Mouse (Mus musculus) cortical plate, adult 2 months (tissue): ENCODE results near the gene Etv6. TPM values are rescaled to one million over a fixed set of nuclear protein-coding genes. Genes with fewer than 3 reads are reported as not detected.

ENCODE experiments used
- H3K27ac ChIP-seq: fragments of 200-500 bp; 2 replicates; pipeline ENCODE4 v1.5.1; 2012; ENCODE audit warnings: low read length, control low read depth, inconsistent platforms; ENCODE audit not compliant: insufficient read depth
- H3K4me1 ChIP-seq: fragments of 200-500 bp; 2 replicates; pipeline ENCODE4 v1.6.1; 2011; ENCODE audit warnings: low read length; ENCODE audit not compliant: control insufficient read depth, insufficient read depth
- H3K4me3 ChIP-seq: fragments of 200-500 bp; 2 replicates; pipeline ENCODE4 v1.5.1; 2011; ENCODE audit warnings: mild to moderate bottlenecking, low read length, control low read depth; ENCODE audit not compliant: insufficient read depth
- CTCF ChIP-seq: fragments of 200-500 bp; IDR thresholded peaks from 2 replicates; pipeline ENCODE4 v1.5.1; 2011; ENCODE audit warnings: mild to moderate bottlenecking, control low read depth, low read length; ENCODE audit not compliant: insufficient read depth; ENCODE audit errors: extremely low read depth
- POLR2A ChIP-seq: fragments of 200-500 bp; IDR thresholded peaks from 2 replicates; pipeline ENCODE4 v1.6.1; 2011; ENCODE audit warnings: mild to moderate bottlenecking, low read length, control low read depth; ENCODE audit not compliant: insufficient read depth; ENCODE audit errors: extremely low read depth
- polyA plus RNA-seq: library from polyadenylated mRNA; depleted of rRNA; stranded (reverse); fragments of >200 nt; gene quantifications from 2 replicates; pipeline ENCODE4 v1.2.3, GENCODE M21; 2012

The Etv6 gene
- polyA plus RNA-seq, 1 experiment, result 13.0 TPM

DNA sequence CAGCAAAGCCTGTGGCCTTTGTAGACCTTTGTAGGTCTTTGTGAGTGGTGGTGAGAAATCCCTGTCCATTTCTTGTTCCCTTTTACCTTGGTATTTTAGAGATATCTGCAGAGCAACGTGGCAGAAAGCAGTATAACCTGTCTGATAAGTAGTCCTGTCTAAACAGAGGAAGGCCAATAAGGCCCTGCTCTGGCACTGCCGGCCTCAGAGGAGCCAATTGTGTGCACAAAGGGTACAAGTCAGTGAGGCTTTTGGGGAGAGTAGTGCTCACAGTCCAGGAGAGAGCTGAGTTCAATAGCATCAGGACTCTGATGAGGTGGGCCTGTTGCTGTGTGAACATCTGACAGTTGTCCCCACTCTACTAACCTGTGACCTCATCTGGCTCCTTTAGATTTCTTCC lies 77.7 kb downstream of the Etv6 start:
- H3K4me1 ChIP-seq, result no peaks in the 10 kb centered on the region; the same call in 1 of the 2 replicates
- H3K27ac ChIP-seq, result no peak overlapping the region
- TF ChIP-seq POLR2A (no peak), CTCF (no peak)
- H3K4me3 ChIP-seq, result no peak overlapping the region

DNA sequence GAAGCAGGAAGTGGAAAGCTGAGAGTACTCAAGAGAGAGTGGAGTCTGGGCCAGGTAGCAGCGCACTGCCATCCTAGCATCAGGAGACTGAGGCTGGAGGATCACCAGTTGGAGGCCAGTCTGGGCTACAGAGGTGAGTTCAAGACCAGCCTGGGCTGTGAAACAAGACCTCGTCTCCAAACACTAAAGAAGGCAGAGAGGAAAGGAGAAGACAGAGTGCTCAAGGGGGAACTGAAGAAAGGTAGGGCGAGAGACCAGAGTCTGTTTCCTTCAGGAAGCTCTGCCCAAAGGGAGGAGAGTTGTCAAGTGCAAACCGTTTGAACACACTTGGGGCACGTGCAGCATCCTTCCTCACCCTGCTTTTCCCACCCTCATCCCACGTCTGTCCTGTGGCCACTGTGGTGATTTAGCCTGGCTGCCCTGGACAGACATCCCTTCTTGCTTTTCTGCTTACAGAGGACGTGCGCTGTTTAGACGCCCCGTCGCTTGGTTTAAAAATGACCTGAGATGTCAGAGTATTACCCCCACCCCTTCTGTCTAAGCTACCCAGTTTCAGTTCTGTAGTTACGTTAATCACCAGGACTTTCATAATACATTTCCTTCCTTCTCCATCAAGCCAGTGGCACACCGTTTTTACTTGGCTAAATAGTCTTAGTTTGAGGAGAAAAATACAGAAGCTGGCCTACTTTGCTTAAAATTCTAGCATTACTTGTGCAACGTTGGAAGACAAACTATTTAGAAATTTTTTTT lies 79.9 kb downstream of the Etv6 start:
- Histone ChIP-seq H3K4me3 (no peak overlapping the region), H3K27ac (no peak overlapping the region), H3K4me1 (peaks cover 1% of the 10 kb centered on the region; the same call in 1 of the 2 replicates)
- no peak for TF ChIP-seq CTCF

DNA sequence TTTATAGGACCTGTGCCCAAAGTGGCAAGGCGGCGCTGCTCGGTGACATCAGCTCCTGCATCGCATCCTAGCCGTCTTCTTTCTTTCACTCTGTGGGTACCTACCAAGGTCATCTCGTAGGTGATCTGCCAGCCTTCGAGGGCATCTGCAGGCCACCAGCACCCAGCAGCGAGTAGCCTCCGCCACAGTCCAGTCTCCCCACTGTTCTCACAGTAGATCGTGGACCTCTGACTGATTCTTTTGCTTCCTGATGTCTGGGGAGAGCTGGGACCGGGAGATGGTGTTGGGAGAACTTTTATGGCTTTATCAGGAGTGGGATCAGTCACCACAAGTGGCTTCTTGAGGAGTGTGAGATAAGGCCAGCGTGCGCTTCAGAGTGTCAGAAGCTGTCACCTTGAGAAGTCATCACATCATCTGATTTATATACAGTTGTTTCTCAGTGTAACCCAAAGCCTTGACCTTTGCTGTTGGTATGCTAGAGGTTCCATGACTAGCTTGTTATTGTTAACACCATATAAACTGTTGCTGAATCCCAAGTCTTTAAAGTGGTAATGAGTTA lies 82.0 kb downstream of the Etv6 start:
- Histone ChIP-seq H3K4me3 (no peak overlapping the region), H3K4me1 (peaks cover 1% of the 10 kb centered on the region; the same call in 1 of the 2 replicates), H3K27ac (no peak overlapping the region)
- no peak for TF ChIP-seq POLR2A
- no peak for TF ChIP-seq CTCF

DNA sequence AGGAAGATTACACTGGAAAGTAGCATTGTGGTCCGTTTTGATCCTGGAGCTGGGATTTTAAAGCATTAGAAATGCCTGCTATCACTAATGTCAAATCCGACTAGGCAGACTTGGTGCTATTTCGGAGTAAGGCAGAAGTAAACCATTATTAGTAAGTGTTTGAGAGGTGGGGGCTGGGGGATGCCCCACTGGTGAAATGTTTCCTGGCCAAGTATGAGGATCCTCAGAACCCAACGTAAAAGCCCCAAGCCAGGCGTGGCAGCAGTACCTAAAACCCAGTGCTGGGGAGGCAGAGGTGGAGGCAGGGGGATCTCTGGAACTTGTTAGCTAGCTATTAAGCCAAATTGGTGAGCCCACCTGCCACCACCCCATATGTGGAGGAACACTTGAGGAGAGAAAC lies 83.0 kb downstream of the Etv6 start:
- no peak overlapping the region for H3K4me3 ChIP-seq
- no peak overlapping the region for H3K27ac ChIP-seq
- 0 out of 2 replicates have a peak, but pooled peaks cover 1% of the 10 kb centered on the region for H3K4me1 ChIP-seq
- no peak for TF ChIP-seq CTCF
- no peak for TF ChIP-seq POLR2A

DNA sequence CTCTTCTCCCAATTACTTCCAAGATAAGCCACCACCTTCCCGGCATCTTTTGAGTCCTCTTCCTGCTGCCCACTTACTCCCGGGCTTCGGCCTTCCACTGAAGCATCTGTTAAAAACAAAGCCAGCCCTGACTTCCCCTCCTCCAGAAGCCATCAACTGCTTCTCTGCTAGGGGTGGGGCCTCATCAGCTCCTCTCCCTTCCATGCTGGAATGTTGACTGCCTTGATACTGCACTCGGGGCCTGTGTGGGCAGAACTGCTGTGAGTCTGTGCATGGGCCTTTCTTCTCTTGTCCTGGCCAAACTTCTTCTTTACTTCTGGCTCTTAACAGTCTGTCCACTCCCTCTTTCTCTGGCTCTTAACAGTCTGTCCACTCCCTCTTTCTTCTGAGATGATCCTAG lies 83.6 kb downstream of the Etv6 start:
- 0 out of 2 replicates have a peak, but pooled peaks cover 1% of the 10 kb centered on the region for H3K4me1 ChIP-seq
- H3K4me3 ChIP-seq, result no peak overlapping the region
- no peak overlapping the region for H3K27ac ChIP-seq
- TF ChIP-seq CTCF (no peak), POLR2A (no peak)

DNA sequence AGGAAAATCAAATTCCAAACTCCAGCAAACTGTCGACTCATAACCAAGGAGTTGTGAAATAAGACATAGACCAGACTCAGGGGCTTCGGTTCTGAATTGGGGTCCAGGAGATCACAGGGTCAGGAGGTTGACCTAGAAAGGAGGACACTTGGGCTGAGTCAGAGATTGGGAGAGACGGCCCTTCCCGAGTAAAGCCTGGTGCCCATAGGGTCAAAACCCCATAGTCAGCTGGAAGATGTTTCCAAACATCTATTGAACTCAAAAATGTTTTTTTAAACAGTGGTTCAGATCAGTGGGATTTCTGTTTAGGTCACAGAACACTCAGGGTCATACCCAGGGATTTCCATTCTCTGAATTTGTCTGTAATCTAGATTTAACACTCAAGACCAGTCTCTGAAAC lies 84.7 kb downstream of the Etv6 start:
- 0 out of 2 replicates have a peak, but pooled peaks cover 1% of the 10 kb centered on the region for H3K4me1 ChIP-seq
- TF ChIP-seq CTCF, result no peak
- no peak for TF ChIP-seq POLR2A
- no peak overlapping the region for H3K27ac ChIP-seq
- no peak overlapping the region for H3K4me3 ChIP-seq

DNA sequence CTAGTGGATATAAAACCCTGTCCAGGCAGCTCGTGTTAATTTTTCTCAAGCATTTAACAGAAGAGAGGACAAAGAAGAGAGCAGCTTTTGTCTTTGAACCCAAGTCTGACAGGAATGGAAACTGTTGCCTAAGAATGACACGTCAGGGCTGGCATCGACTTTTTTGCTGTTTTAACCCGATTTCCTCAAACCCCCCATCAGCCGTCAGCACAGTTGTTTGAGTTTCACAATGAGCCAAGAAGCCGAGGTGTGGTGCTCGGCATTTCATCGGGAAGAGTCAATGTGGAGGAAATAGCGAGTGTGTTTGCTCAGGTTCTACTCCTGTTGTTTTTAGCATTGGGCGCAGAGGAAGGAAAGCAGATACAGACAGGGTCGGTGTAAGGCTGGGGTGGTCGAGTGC lies 85.2 kb downstream of the Etv6 start:
- Histone ChIP-seq H3K4me1 (0 out of 2 replicates have a peak, but pooled peaks cover 1% of the 10 kb centered on the region), H3K4me3 (no peak overlapping the region), H3K27ac (no peak overlapping the region)
- no peak for TF ChIP-seq CTCF
- TF ChIP-seq POLR2A, result no peak

DNA sequence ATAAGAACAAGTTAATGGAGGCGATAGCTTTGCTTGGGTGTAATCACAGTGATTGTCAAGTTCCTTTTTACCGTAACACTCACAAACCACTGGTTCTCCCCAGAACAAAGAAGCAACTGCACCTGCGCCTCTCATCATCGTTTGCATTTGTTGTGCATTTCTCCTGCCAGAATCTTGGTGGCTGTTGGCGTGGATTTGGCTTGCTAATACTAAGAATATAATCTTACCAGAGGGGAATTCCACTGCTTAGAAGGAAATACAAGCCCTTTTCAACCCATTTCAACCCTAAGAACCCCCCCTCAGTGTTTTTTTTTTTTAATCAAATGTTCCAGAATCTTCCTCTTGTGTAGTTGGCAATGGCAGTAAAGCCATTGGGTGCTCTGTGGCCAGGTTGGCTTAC lies 87.4 kb downstream of the Etv6 start:
- TF ChIP-seq POLR2A (no peak), CTCF (no peak)
- no peak overlapping the region for H3K27ac ChIP-seq
- 0 out of 2 replicates have a peak, but pooled peaks cover 1% of the 10 kb centered on the region for H3K4me1 ChIP-seq
- no peak overlapping the region for H3K4me3 ChIP-seq

DNA sequence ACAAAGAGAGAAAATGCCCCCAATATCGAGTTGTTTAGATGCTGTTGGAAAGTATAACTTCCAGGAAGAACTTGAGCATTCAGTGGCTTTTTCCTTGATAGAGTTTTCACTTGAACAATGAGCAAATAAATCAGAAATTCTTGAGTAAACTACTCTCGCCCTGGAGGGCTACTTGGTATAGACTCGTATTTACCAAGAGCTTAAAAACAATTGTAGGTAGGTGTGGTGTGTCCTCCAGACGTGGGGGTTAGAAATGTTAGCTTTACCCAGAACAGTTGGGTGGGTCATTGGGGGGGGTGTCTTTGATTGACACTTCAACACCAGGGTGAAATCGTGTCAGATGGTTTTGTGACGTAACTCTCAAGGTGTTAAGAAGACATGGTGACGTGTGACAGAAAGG lies 88.0 kb downstream of the Etv6 start:
- 0 out of 2 replicates have a peak, but pooled peaks cover 1% of the 10 kb centered on the region for H3K4me1 ChIP-seq
- H3K27ac ChIP-seq, result no peak overlapping the region
- TF ChIP-seq POLR2A, result no peak
- no peak for TF ChIP-seq CTCF
- H3K4me3 ChIP-seq, result no peak overlapping the region

DNA sequence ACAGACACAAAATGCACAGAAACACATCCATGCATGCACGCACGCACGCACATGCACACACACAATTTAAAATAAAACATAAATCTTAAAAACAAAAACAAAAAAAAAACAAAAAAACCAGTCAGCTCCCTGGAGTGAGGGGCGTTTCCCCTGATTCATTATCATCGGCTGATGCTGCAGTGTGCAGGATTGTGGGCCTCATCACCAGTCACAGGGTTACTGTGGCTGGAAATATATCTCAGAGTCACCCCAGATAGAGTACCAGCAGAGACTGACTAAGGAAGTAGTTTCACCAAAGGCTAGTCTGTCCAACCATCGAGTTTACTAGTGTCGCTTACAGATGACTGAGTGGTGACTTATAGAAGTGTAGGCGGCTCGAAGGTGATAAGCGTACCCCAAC lies 88.8 kb downstream of the Etv6 start:
- TF ChIP-seq CTCF (no peak), POLR2A (no peak)
- H3K4me1 ChIP-seq, result 0 out of 2 replicates have a peak, but pooled peaks cover 1% of the 10 kb centered on the region

More for the DNA sequence above, 88.8 kb downstream of the Etv6 start:
- Histone ChIP-seq H3K4me3 (no peak overlapping the region), H3K27ac (no peak overlapping the region)
